Mouse (Mus musculus) stomach, embryonic 16.5 days (tissue): ENCODE measurements around the gene Gm49711. TPM values are rescaled to one million over a fixed set of nuclear protein-coding genes. Genes with fewer than 3 reads are reported as not detected.

ENCODE experiments used
- ATAC-seq: fragments of 200-750 bp; cut with Nextera tagmentation; 2 replicates; pipeline ENCODE4 v1.8.0; 2017; ENCODE audit warnings: moderate number of reproducible peaks, moderate TSS enrichment; ENCODE audit not compliant: insufficient read depth, low FRiP score
- H3K27ac ChIP-seq: fragments of 300-500 bp; sonication (generic); 2 replicates; pipeline ENCODE4 v1.5.1; 2014; ENCODE audit warnings: low read length
- H3K27me3 ChIP-seq: fragments of 300-500 bp; sonication (generic); 2 replicates; pipeline ENCODE4 v1.6.1; 2014; ENCODE audit warnings: low read length, control low read depth, mixed read lengths; ENCODE audit not compliant: control insufficient read depth, insufficient read depth
- H3K36me3 ChIP-seq: fragments of 300-500 bp; sonication (generic); 2 replicates; pipeline ENCODE4 v1.6.1; 2014; ENCODE audit warnings: low read length; ENCODE audit not compliant: control insufficient read depth, insufficient read depth
- H3K4me1 ChIP-seq: fragments of 300-500 bp; sonication (generic); 2 replicates; pipeline ENCODE4 v1.6.1; 2014; ENCODE audit warnings: low read length, control low read depth, mixed read lengths; ENCODE audit not compliant: control insufficient read depth, insufficient read depth
- H3K4me2 ChIP-seq: fragments of 300-500 bp; sonication (generic); 2 replicates; pipeline ENCODE4 v1.6.1; 2014; ENCODE audit warnings: low read depth, low read length, mixed read lengths
- H3K4me3 ChIP-seq: fragments of 300-500 bp; sonication (generic); replicated peaks from 2 replicates; pipeline ENCODE4 v1.5.1; 2014; ENCODE audit warnings: mild to moderate bottlenecking, low read length
- H3K9ac ChIP-seq: fragments of 300-500 bp; sonication (generic); 2 replicates; pipeline ENCODE4 v1.6.1; 2014; ENCODE audit warnings: low read length
- H3K9me3 ChIP-seq: fragments of 300-500 bp; sonication (generic); replicated peaks from 2 replicates; pipeline ENCODE4 v1.6.1; 2016; ENCODE audit warnings: low read length, control low read depth; ENCODE audit not compliant: control insufficient read depth
- WGBS: fragments of 180-500 bp; shearing (Covaris S2); extraction: QIAGEN DNeasy Blood & Tissue Kit; methylation state at CpG from one replicate; pipeline ENCODE4 v1.1.7; 2014; 5-methylcytosine and 5-hydroxymethylcytosine counted together
- polyA plus RNA-seq: library from polyadenylated mRNA; unstranded; fragments of >200 nt; fragmentation: Nextera tagmentation; extraction: Ambion mirVana; gene quantifications from 2 replicates; pipeline ENCODE4 v1.2.1, GENCODE M21; 2015

Gm49711 gene
- polyA plus RNA-seq, 1 experiment from 2014 or later = not detected

GRCm38 (mm10) chr16:92127666-92128065, 69.5 kb downstream of the Gm49711 start:
- WGBS = 85% methylated on average over 5 of the region's 5 CpGs
- no peaks in the 10 kb centered on the region for H3K27me3 ChIP-seq
- H3K9me3 ChIP-seq = peaks cover 6% of the 10 kb centered on the region; the same call in 1 of the 2 replicates
- ATAC-seq = no peak
- no peak overlapping the region for H3K4me2 ChIP-seq
- H3K27ac ChIP-seq = no peak overlapping the region
- no peak overlapping the region for H3K4me3 ChIP-seq
- no peaks in the 10 kb centered on the region for H3K36me3 ChIP-seq
- no peak overlapping the region for H3K9ac ChIP-seq
- no peaks in the 10 kb centered on the region for H3K4me1 ChIP-seq

- H3K9ac ChIP-seq = no peak overlapping the region
- no peak overlapping the region for H3K4me3 ChIP-seq
- no peaks in the 10 kb centered on the region for H3K4me1 ChIP-seq
- 83% methylated on average over 8 of the region's 8 CpGs for WGBS
- no peak overlapping the region for H3K4me2 ChIP-seq
- no peak for ATAC-seq
- no peaks in the 10 kb centered on the region for H3K9me3 ChIP-seq
- H3K36me3 ChIP-seq = no peaks in the 10 kb centered on the region
- no peak overlapping the region for H3K27ac ChIP-seq
- H3K27me3 ChIP-seq = no peaks in the 10 kb centered on the region
Measured at GRCm38 (mm10) chr16:92129843-92130242, 71.7 kb downstream of the Gm49711 start.

GRCm38 (mm10) chr16:92132511-92132910, 74.4 kb downstream of the Gm49711 start:
- no peaks in the 10 kb centered on the region for H3K9me3 ChIP-seq
- no peak overlapping the region for H3K9ac ChIP-seq
- no peak overlapping the region for H3K4me2 ChIP-seq
- no peak for ATAC-seq
- H3K4me3 ChIP-seq = no peak overlapping the region
- H3K4me1 ChIP-seq = no peaks in the 10 kb centered on the region
- WGBS = 82% methylated on average over 4 of the region's 4 CpGs
- H3K27me3 ChIP-seq = no peaks in the 10 kb centered on the region
- H3K27ac ChIP-seq = no peak overlapping the region
- H3K36me3 ChIP-seq = no peaks in the 10 kb centered on the region

GRCm38 (mm10) chr16:92134148-92134764, 76.1 kb downstream of the Gm49711 start:
- no peak overlapping the region for H3K27ac ChIP-seq
- 77% methylated on average over 11 of the region's 11 CpGs for WGBS
- no peaks in the 10 kb centered on the region for H3K4me1 ChIP-seq
- H3K4me3 ChIP-seq = no peak overlapping the region
- H3K9ac ChIP-seq = no peak overlapping the region
- no peaks in the 10 kb centered on the region for H3K36me3 ChIP-seq
- no peak overlapping the region for H3K4me2 ChIP-seq
- H3K27me3 ChIP-seq = no peaks in the 10 kb centered on the region
- H3K9me3 ChIP-seq = no peaks in the 10 kb centered on the region
- no peak for ATAC-seq

- H3K4me3 ChIP-seq = no peak overlapping the region
- 92% methylated on average over 15 of the region's 15 CpGs for WGBS
Measured at GRCm38 (mm10) chr16:92136275-92136674, 78.2 kb downstream of the Gm49711 start.

GRCm38 (mm10) chr16:92139386-92140261, 81.5 kb downstream of the Gm49711 start:
- ATAC-seq = no peak
- H3K9me3 ChIP-seq = no peaks in the 10 kb centered on the region
- H3K27me3 ChIP-seq = no peaks in the 10 kb centered on the region
- H3K4me1 ChIP-seq = no peaks in the 10 kb centered on the region
- H3K9ac ChIP-seq = no peak overlapping the region
- H3K27ac ChIP-seq = no peak overlapping the region
- no peak overlapping the region for H3K4me3 ChIP-seq
- no peak overlapping the region for H3K4me2 ChIP-seq
- H3K36me3 ChIP-seq = no peaks in the 10 kb centered on the region
- WGBS = 76% methylated on average over 15 of the region's 15 CpGs

More at GRCm38 (mm10) chr16:92136275-92136674, 78.2 kb downstream of the Gm49711 start:
- no peak for ATAC-seq
- no peaks in the 10 kb centered on the region for H3K4me1 ChIP-seq
- no peak overlapping the region for H3K4me2 ChIP-seq
- H3K27ac ChIP-seq = no peak overlapping the region
- no peaks in the 10 kb centered on the region for H3K36me3 ChIP-seq
- H3K9ac ChIP-seq = no peak overlapping the region
- H3K9me3 ChIP-seq = no peaks in the 10 kb centered on the region
- H3K27me3 ChIP-seq = no peaks in the 10 kb centered on the region

- Histone ChIP-seq H3K9ac (no peak overlapping the region), H3K27me3 (no peaks in the 10 kb centered on the region), H3K36me3 (no peaks in the 10 kb centered on the region), H3K4me3 (no peak overlapping the region), H3K27ac (no peak overlapping the region), H3K4me1 (no peaks in the 10 kb centered on the region), H3K4me2 (no peak overlapping the region), H3K9me3 (no peaks in the 10 kb centered on the region)
- no peak for ATAC-seq
- 81% methylated on average over 9 of the region's 9 CpGs for WGBS
Measured at GRCm38 (mm10) chr16:92140328-92140727, 82.2 kb downstream of the Gm49711 start.

- Histone ChIP-seq H3K4me3 (no peak overlapping the region), H3K36me3 (no peaks in the 10 kb centered on the region), H3K9ac (no peak overlapping the region), H3K4me1 (no peaks in the 10 kb centered on the region), H3K27me3 (no peaks in the 10 kb centered on the region), H3K4me2 (no peak overlapping the region), H3K27ac (no peak overlapping the region), H3K9me3 (no peaks in the 10 kb centered on the region)
- ATAC-seq = no peak
- 93% methylated on average over 12 of the region's 12 CpGs for WGBS
Measured at GRCm38 (mm10) chr16:92141021-92141420, 82.9 kb downstream of the Gm49711 start.

- H3K9me3 ChIP-seq = no peaks in the 10 kb centered on the region
- no peaks in the 10 kb centered on the region for H3K36me3 ChIP-seq
- no peak overlapping the region for H3K4me2 ChIP-seq
- H3K9ac ChIP-seq = no peak overlapping the region
- no peak overlapping the region for H3K27ac ChIP-seq
- H3K27me3 ChIP-seq = no peaks in the 10 kb centered on the region
- no peaks in the 10 kb centered on the region for H3K4me1 ChIP-seq
- WGBS = 61% methylated on average over 9 of the region's 9 CpGs
- no peak overlapping the region for H3K4me3 ChIP-seq
- ATAC-seq = no peak
Measured at GRCm38 (mm10) chr16:92142426-92143012, 84.4 kb downstream of the Gm49711 start.
